In genomic region chr1:127171361-127171760, GRCm38 (mm10) we compare ENCODE assay signal across 27 mouse cellular contexts. TPM values are rescaled to one million over a fixed set of nuclear protein-coding genes. Genes with fewer than 3 reads are reported as not detected.
A peak's percentile ranks its signal among the peaks of the same experiment; 100 is the strongest.
DNase-seq lines count a peak whose midpoint lies in the region; ATAC-seq and TF ChIP-seq lines count a peak whose summit lies in the region.
"Had no signal": no experiment of that assay in that cellular context is flagged by ENCODE, and none has a peak within 500 bp of the region (broad histone marks: within the 10 kb centered on the region; RNA-seq: fewer than 3 reads in every experiment).

No protein-coding gene starts in this region.

- in situ Hi-C loops in ES-E14 (cut with MboI; ENCODE audit: low sequenced_read_pairs in 2 of 2, unreplicated experiment in 2 of 2), result no loop called here

- H3K27me3 ChIP-seq in intestine, postnatal 0 days (replicated peaks; ENCODE audit: control insufficient read depth, insufficient read depth, low read length), result no peaks in the 10 kb centered on the region
- no peaks in the 10 kb centered on the region for H3K27me3 ChIP-seq in intestine, embryonic 16.5 days (replicated peaks; ENCODE audit: control insufficient read depth, insufficient read depth, low read length)
- H3K27me3 ChIP-seq: forebrain, embryonic 13.5 days; heart, embryonic 13.5 days; hindbrain, embryonic 13.5 days had no signal

- no peak overlapping the region for H3K4me2 ChIP-seq in intestine, postnatal 0 days (replicated peaks; ENCODE audit: low read depth)
- H3K4me2 ChIP-seq in intestine, embryonic 16.5 days (ENCODE audit: low read depth, low read length), result no peak overlapping the region
- H3K4me2 ChIP-seq: forebrain, embryonic 13.5 days; heart, embryonic 13.5 days; hindbrain, embryonic 13.5 days had no signal

- H3K4me3 ChIP-seq in intestine, postnatal 0 days (ENCODE audit: low read depth, low read length), result no peak overlapping the region
- no peak overlapping the region for H3K4me3 ChIP-seq in intestine, embryonic 16.5 days (ENCODE audit: low read length)
- no peak overlapping the region for H3K4me3 ChIP-seq in ES-E14 (ENCODE audit: insufficient read depth in 1 of 2, low read depth in 1 of 2, low read length in 2 of 2, poor library complexity in 1 of 2, severe bottlenecking in 1 of 2)
- H3K4me3 ChIP-seq: forebrain, embryonic 10.5 days; forebrain, embryonic 13.5 days; heart, adult 2 months; heart, embryonic 10.5 days; heart, embryonic 13.5 days; hindbrain, embryonic 10.5 days; hindbrain, embryonic 13.5 days had no signal

- H3K9me3 ChIP-seq in intestine, postnatal 0 days (ENCODE audit: control insufficient read depth), result no peaks in the 10 kb centered on the region
- no peaks in the 10 kb centered on the region for H3K9me3 ChIP-seq in intestine, embryonic 16.5 days (ENCODE audit: control insufficient read depth, low read length)
- H3K9me3 ChIP-seq in ES-E14 (ENCODE audit: control insufficient read depth, insufficient read depth, low read depth, low read length), result no peaks in the 10 kb centered on the region
- H3K9me3 ChIP-seq: forebrain, embryonic 13.5 days; heart, embryonic 10.5 days; heart, embryonic 13.5 days; hindbrain, embryonic 10.5 days; hindbrain, embryonic 13.5 days had no signal

- H3K4me1 ChIP-seq in intestine, postnatal 0 days (replicated peaks; ENCODE audit: control insufficient read depth, insufficient read depth, low read length), result no peaks in the 10 kb centered on the region
- no peaks in the 10 kb centered on the region for H3K4me1 ChIP-seq in intestine, embryonic 16.5 days (ENCODE audit: control insufficient read depth, insufficient read depth, low read length)
- peaks cover 5 to 15% of the 10 kb centered on the region in 2 experiments for H3K4me1 ChIP-seq in ES-E14 (ENCODE audit: control insufficient read depth in 2 of 2, insufficient read depth in 2 of 2, low read length in 2 of 2, poor library complexity in 1 of 2)
- H3K4me1 ChIP-seq: forebrain, embryonic 10.5 days had no signal

- H3K9ac ChIP-seq in intestine, postnatal 0 days (ENCODE audit: low read depth, low read length), result no peak overlapping the region
- H3K9ac ChIP-seq in intestine, embryonic 16.5 days (ENCODE audit: low read depth, low read length), result no peak overlapping the region
- no peak overlapping the region for H3K9ac ChIP-seq in ES-E14 (ENCODE audit: insufficient read depth, low read depth, low read length, poor library complexity, severe bottlenecking)
- H3K9ac ChIP-seq: forebrain, embryonic 13.5 days; heart, embryonic 13.5 days; hindbrain, embryonic 13.5 days had no signal

- 77% methylated on average over 7 of the region's 7 CpGs for whole genome bisulfite sequencing in intestine, postnatal 0 days
- 81% methylated on average over 7 of the region's 7 CpGs for WGBS in intestine, embryonic 16.5 days

- TF ChIP-seq CTCF in intestine, postnatal 0 days (IDR thresholded peaks at IDR 0.05; ENCODE audit: low read depth), result 0 out of 2 replicates have a peak, but pooled peaks have one; percentile 6

- no peaks in the 10 kb centered on the region for H3K36me3 ChIP-seq in intestine, postnatal 0 days (ENCODE audit: control insufficient read depth, insufficient read depth)
- H3K36me3 ChIP-seq in intestine, embryonic 16.5 days (ENCODE audit: control insufficient read depth, insufficient read depth, low read length), result no peaks in the 10 kb centered on the region
- H3K36me3 ChIP-seq in ES-E14 (ENCODE audit: control insufficient read depth, insufficient read depth, low read length, poor library complexity, severe bottlenecking), result no peaks in the 10 kb centered on the region
- H3K36me3 ChIP-seq: forebrain, embryonic 10.5 days; G1E; heart, embryonic 10.5 days; heart, embryonic 13.5 days; hindbrain, embryonic 10.5 days; hindbrain, embryonic 13.5 days had no signal

- no peak for ATAC-seq in intestine, postnatal 0 days
- ATAC-seq in intestine, embryonic 16.5 days, result no peak
- no peak for ATAC-seq in inflammation-experienced regulatory T-cells, adult 6 months
- ATAC-seq: activated CD4-positive, CD25-positive, alpha-beta regulatory T cell, adult 4 months; CD4-positive, CD25-positive, alpha-beta regulatory T cell, adult 4 months; forebrain, embryonic 13.5 days; forebrain, embryonic 16.5 days; hindbrain, postnatal 0 days; Patski had no signal

- DNase-seq in ES-E14 (ENCODE audit: low read depth, low spot score) (peak; percentile 6), ZHBTc4 (ENCODE audit: low read depth, low spot score) (peak; percentile 79)
- DNase-seq in gastrocnemius, postnatal 25 days, result no peak
- DNase-seq: adrenal gland, adult 8-10 months; adrenal gland, postnatal 25 days; cerebellum, adult 11-12 months; cerebellum, adult 8-10 months; cerebellum, postnatal 10 days; cerebellum, postnatal 36 days; gastrocnemius, postnatal 10 days; heart, adult 2 months; kidney, adult 18-20 months had no signal

- no peak overlapping the region for H3K27ac ChIP-seq in intestine, postnatal 0 days (ENCODE audit: low read depth, low read length)
- H3K27ac ChIP-seq in intestine, embryonic 16.5 days (ENCODE audit: low read length), result no peak overlapping the region
- H3K27ac ChIP-seq in ES-E14 (ENCODE audit: insufficient read depth, low read depth, low read length, poor library complexity, severe bottlenecking), result peak overlapping the region; percentile 70; the same call in 1 of the 2 replicates
- H3K27ac ChIP-seq: forebrain, embryonic 10.5 days; forebrain, embryonic 13.5 days; heart, adult 2 months; heart, embryonic 10.5 days; heart, embryonic 13.5 days; hindbrain, embryonic 10.5 days; hindbrain, embryonic 13.5 days; hindbrain, postnatal 0 days had no signal

TF ChIP-seq in ES-E14, 5 proteins besides CTCF, POLR2A, EP300 and RAD21:
- TF ChIP-seq HCFC1 (IDR thresholded peaks at IDR 0.05; ENCODE audit: borderline replicate concordance, insufficient read depth, low read length) (no peak), ZC3H11A (IDR thresholded peaks at IDR 0.05; ENCODE audit: borderline replicate concordance, low read depth, low read length) (no peak), ZNF384 (IDR thresholded peaks at IDR 0.05; ENCODE audit: low read depth, low read length) (no peak), CHD2 (IDR thresholded peaks at IDR 0.05; ENCODE audit: low read depth, low read length) (no peak), MAFK (IDR thresholded peaks at IDR 0.05; ENCODE audit: insufficient read depth, low read depth, low read length) (no peak)

RNA-seq across cellular contexts. Expression of gene Mgat5, which starts 33.5 kb away (rescaled TPM):
- 4.1 and 4.5 TPM in 2 replicates for polyA plus RNA-seq in intestine, postnatal 0 days (2015; fragmentation: Nextera tagmentation; extraction: Ambion mirVana)
- polyA plus RNA-seq in intestine, embryonic 16.5 days (2015; fragmentation: Nextera tagmentation; extraction: Ambion mirVana), result 5.9 and 6.0 TPM in 2 replicates
- total RNA-seq in ES-E14 (2012; rRNA removed), result 11.0 and 13.1 TPM in 2 replicates
- polyA plus RNA-seq in inflammation-experienced regulatory T-cells, adult 6 months (2017; shearing (Covaris generic)), result 10 to 100 TPM; 11.6 to 20.6 (median 16.8) TPM
- 1 to 10 TPM; 1.3 to 1.8 TPM for total RNA-seq in gastrocnemius, postnatal 25 days (2021)
- polyA plus RNA-seq: G1E had no signal
